In the genomic region with DNA sequence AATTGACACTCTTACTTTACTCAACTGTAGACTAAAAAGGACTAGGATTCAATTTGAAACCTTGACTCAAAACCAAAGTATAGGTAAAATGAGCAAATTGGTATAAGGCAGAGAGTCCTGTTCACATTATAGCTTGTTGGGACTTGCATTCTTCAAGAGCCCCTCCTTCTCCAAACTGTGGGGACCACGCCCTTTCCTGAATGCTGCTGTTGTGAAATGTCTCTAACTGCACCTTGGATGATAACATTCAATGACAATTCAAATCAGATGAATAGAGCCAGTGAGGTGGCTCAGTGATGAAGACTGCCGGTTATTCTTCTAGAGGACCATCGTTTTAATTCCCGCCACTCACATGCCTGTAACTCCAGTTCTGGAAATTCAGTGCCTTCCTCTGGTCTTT, we compare ENCODE assay signal across 29 mouse cellular contexts.
DNase-seq lines count a peak whose midpoint lies in the region; ATAC-seq lines count a peak whose summit lies in the region.
"Had no signal": no experiment of that assay in that cellular context is flagged by ENCODE, and none has a peak within 500 bp of the region (broad histone marks: within the 10 kb centered on the region; RNA-seq: fewer than 3 reads in every experiment).

No protein-coding gene starts in this region.

- H3K27me3 ChIP-seq in midbrain, embryonic 13.5 days = no peaks in the 10 kb centered on the region
- H3K27me3 ChIP-seq: CH12.LX; embryonic facial prominence, embryonic 13.5 days; embryonic facial prominence, embryonic 15.5 days; forebrain, embryonic 13.5 days; forebrain, embryonic 15.5 days; Patski had no signal

- H3K4me2 ChIP-seq in midbrain, embryonic 13.5 days (replicated peaks) = no peak overlapping the region
- H3K4me2 ChIP-seq: embryonic facial prominence, embryonic 13.5 days; embryonic facial prominence, embryonic 15.5 days; forebrain, embryonic 13.5 days; forebrain, embryonic 15.5 days had no signal

- H3K9me3 ChIP-seq in midbrain, embryonic 13.5 days = no peaks in the 10 kb centered on the region
- H3K9me3 ChIP-seq: embryonic facial prominence, embryonic 13.5 days; embryonic facial prominence, embryonic 15.5 days; forebrain, embryonic 10.5 days; forebrain, embryonic 13.5 days; forebrain, embryonic 15.5 days had no signal

- H3K4me1 ChIP-seq in midbrain, embryonic 13.5 days (replicated peaks) = no peaks in the 10 kb centered on the region
- H3K4me1 ChIP-seq: embryonic facial prominence, embryonic 13.5 days; embryonic facial prominence, embryonic 15.5 days; forebrain, embryonic 10.5 days; forebrain, embryonic 13.5 days; forebrain, embryonic 15.5 days had no signal

- no peaks in the 10 kb centered on the region for H3K36me3 ChIP-seq in midbrain, embryonic 13.5 days
- H3K36me3 ChIP-seq: embryonic facial prominence, embryonic 13.5 days; embryonic facial prominence, embryonic 15.5 days; forebrain, embryonic 10.5 days; forebrain, embryonic 15.5 days; G1E had no signal

- WGBS in midbrain, embryonic 13.5 days = 87% methylated on average over 4 of the region's 4 CpGs

- intact Hi-C loops in left cerebral cortex, postnatal 36 days (cut with DNase I) = no loop called here

- no peak overlapping the region for H3K4me3 ChIP-seq in midbrain, embryonic 13.5 days (replicated peaks)
- H3K4me3 ChIP-seq: embryonic facial prominence, embryonic 13.5 days; embryonic facial prominence, embryonic 15.5 days; erythroblast, embryonic 14.5 days; forebrain, embryonic 10.5 days; forebrain, embryonic 13.5 days; forebrain, embryonic 15.5 days had no signal

- H3K27ac ChIP-seq in midbrain, embryonic 13.5 days = no peak overlapping the region
- H3K27ac ChIP-seq: embryonic facial prominence, embryonic 13.5 days; embryonic facial prominence, embryonic 15.5 days; forebrain, embryonic 10.5 days; forebrain, embryonic 13.5 days; forebrain, embryonic 15.5 days had no signal

- DNase-seq in 416B (ENCODE audit: low read depth) (peak; percentile 79), ZHBTc4 (ENCODE audit: low read depth, low spot score) (peak; percentile 4)
- DNase-seq in cerebellum, adult 9-11 months = no peak
- DNase-seq in left cerebral cortex, postnatal 36 days (ENCODE audit: low spot score in 2 of 2) = no peak
- DNase-seq: adrenal gland, adult 2 months; adrenal gland, postnatal 10 days; adrenal gland, postnatal 25 days; B cell, adult 2 months; cerebellum, adult 11 months; cerebellum, adult 18-20 months; cerebellum, adult 8-10 months; cerebellum, postnatal 10 days; cerebellum, postnatal 25 days; embryo, embryonic 11 days; forebrain, postnatal 0 days had no signal

- no peak overlapping the region for H3K9ac ChIP-seq in midbrain, embryonic 13.5 days (replicated peaks)
- H3K9ac ChIP-seq: embryonic facial prominence, embryonic 13.5 days; embryonic facial prominence, embryonic 15.5 days; forebrain, embryonic 13.5 days; forebrain, embryonic 15.5 days; forebrain, postnatal 0 days had no signal

- peak; percentile 83 for ATAC-seq in granulocyte monocyte progenitor cell, adult 5-6 weeks (replicated peaks; ENCODE audit: poor library complexity, severe bottlenecking)
- peak; percentile 82 for ATAC-seq in megakaryocyte progenitor cell, adult 5-6 weeks (replicated peaks; ENCODE audit: poor library complexity)
- ATAC-seq in midbrain, embryonic 13.5 days = no peak
- no peak for ATAC-seq in inflammation-experienced regulatory T-cells, adult 6 months
- ATAC-seq: CD4-positive, CD25-positive, alpha-beta regulatory T cell, adult 4 months; forebrain, embryonic 13.5 days; forebrain, embryonic 15.5 days; forebrain, postnatal 0 days; Patski had no signal

Comparison
In these comparisons a context has a peak if more than half of its experiments do, and no peak if none do; other contexts are left out.
1. DNase-seq: peak in 416B (single experiment) and ZHBTc4 (single experiment); none in cerebellum, adult 9-11 months (single experiment) and left cerebral cortex, postnatal 36 days (0 of 2).
2. ATAC-seq: peak in granulocyte monocyte progenitor cell, adult 5-6 weeks (single experiment) and megakaryocyte progenitor cell, adult 5-6 weeks (single experiment); none in midbrain, embryonic 13.5 days (single experiment) and inflammation-experienced regulatory T-cells, adult 6 months (single experiment).